In genomic region chr1:185140317-185140716, GRCm38 (mm10) we compare ENCODE assay signal across 9 mouse cellular contexts.
"Had no signal": no experiment of that assay in that cellular context is flagged by ENCODE, and none has a peak within 500 bp of the region (broad histone marks: within the 10 kb centered on the region; RNA-seq: fewer than 3 reads in every experiment).

No protein-coding gene starts in this region.

- DNase-seq: kidney, adult 8-10 months; kidney, postnatal 36 days; liver; liver, embryonic 13.5 days; liver, postnatal 0 days; right cerebral cortex, adult 18-20 months; right cerebral cortex, postnatal 25 days; thymus, adult 2 months; thymus, postnatal 25 days had no signal
